Mouse (Mus musculus) left cerebral cortex, adult 2 months (tissue): ENCODE results near the gene Sgcb. TPM values are rescaled to one million over a fixed set of nuclear protein-coding genes. Genes with fewer than 3 reads are reported as not detected.
A peak's percentile ranks its signal among the peaks of the same experiment; 100 is the strongest.
"Not testable (repeated sequence)": the region's sequence is repeated elsewhere in the genome, so short reads cannot be mapped to it uniquely, and the experiment has no call there.

ENCODE experiments used
- DNase-seq, 2 experiments: peaks; one replicate each; pipeline ENCODE4 v3.0.0; 2021 to 2022; ENCODE audit warnings: low spot score in 2 of 2, mixed read lengths in 1 of 2; ENCODE audit errors: extremely low spot score in 1 of 2
- H3K27ac ChIP-seq: fragments of 200-600 bp; 2 replicates; pipeline ENCODE4 v1.8.1; 2022
- H3K4me3 ChIP-seq: fragments of 200-600 bp; 2 replicates; pipeline ENCODE4 v1.8.1; 2022
- CTCF ChIP-seq: fragments of 200-600 bp; IDR thresholded peaks from 2 replicates; pipeline ENCODE4 v1.8.1; 2022; ENCODE audit warnings: antibody characterized with exemption, mild to moderate bottlenecking, moderate library complexity
- intact Hi-C: fragments of 180-260 bp; cut with DNase I; formaldehyde crosslinking; loops from one replicate; pipeline ENCODE4 v1.15.1; 2025
- total RNA-seq, 2 experiments: library from RNA; stranded (reverse); gene quantifications; 2 replicates each; pipeline ENCODE4 v1.2.3; 2021

Gene Sgcb
- total RNA-seq, 2 experiments from 2014 or later: 39.8 to 42.9 TPM

- no peak overlapping the region for H3K4me3 ChIP-seq
- no peak for DNase-seq
- TF ChIP-seq CTCF: peak; percentile 12
- intact Hi-C loops: no loop called here
- H3K27ac ChIP-seq: no peak overlapping the region
These were observed 44.7 kb downstream of the Sgcb start for GRCm38 (mm10) chr5:73602865-73603264.

GRCm38 (mm10) chr5:73601361-73601763, 46.2 kb downstream of the Sgcb start:
- TF ChIP-seq CTCF: no peak
- intact Hi-C loops: no loop called here
- DNase-seq: no peak
- Histone ChIP-seq H3K27ac (no peak overlapping the region), H3K4me3 (no peak overlapping the region)

- no peak for DNase-seq
- no peak overlapping the region for H3K4me3 ChIP-seq
- H3K27ac ChIP-seq: peak overlapping the region; percentile 8; the same call in 1 of the 2 replicates
- no peak for TF ChIP-seq CTCF
- intact Hi-C loops: no loop called here
These were observed 47.6 kb downstream of the Sgcb start for GRCm38 (mm10) chr5:73599991-73600390.

DNA sequence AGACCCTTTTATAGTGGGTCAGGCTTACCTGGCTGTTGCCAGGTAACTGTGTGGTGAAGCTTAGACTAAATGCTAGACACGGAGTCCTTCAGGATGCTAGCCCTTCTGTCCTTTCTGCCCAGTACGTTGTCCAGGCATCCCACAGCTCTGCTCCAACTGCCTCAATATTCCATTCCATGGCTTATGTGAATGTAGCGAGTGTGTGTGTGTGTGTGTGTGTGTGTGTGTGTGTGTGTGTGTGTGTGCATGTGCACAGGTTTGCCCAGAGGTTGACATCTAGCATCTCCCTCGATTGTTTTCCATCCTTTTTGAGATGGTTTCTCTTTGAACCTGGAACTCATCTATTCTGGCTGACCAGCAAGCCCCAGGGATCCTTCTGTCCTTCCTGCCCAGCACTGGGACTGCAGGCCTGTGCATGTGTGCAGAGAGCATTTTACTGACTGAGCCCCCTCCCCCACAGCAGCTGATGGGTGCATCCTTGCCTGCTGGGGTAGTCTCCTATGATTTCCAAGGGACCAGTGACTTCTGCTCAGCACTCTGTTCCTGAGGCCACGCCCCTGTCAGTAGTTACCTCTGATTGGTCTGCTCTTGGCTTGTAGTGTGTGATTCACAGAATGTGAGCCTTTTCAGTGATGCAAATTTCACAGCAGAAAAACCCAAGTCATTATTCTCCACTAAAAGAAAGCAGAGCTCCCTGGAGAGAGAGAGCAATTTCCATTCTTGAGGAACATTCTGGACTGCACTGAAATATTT, 48.5 kb downstream of the Sgcb start:
- TF ChIP-seq CTCF: no peak
- no peak overlapping the region for H3K4me3 ChIP-seq
- intact Hi-C loops: no loop called here
- DNase-seq: no peak
- H3K27ac ChIP-seq: no peak overlapping the region

DNA sequence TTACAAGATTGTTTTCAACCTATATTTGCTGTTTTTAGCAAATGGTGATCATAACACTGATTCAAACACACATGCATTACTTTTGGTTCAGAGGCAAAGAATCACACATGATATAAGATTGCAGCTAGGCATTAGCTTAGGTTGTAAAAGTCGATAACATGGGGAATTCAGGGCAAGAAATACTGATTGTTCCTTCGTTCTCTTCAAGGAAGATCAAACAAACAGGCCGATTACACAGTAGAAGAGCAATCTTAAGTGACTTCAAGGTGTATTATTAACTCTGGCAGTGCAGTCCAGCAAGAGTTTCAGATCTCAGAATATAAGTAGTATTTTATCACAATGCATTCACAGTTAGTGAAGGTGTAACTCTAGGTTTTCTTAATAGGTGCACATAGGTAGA, 60.5 kb downstream of the Sgcb start:
- H3K27ac ChIP-seq: no peak overlapping the region
- intact Hi-C loops: no loop called here
- no peak for DNase-seq
- no peak overlapping the region for H3K4me3 ChIP-seq
- no peak for TF ChIP-seq CTCF

GRCm38 (mm10) chr5:73586597-73586996, 61.0 kb downstream of the Sgcb start:
- Histone ChIP-seq H3K4me3 (no peak overlapping the region), H3K27ac (no peak overlapping the region)
- TF ChIP-seq CTCF: no peak
- intact Hi-C loops: no loop called here
- DNase-seq: no peak

GRCm38 (mm10) chr5:73585212-73586115, 62.1 kb downstream of the Sgcb start:
- TF ChIP-seq CTCF: no peak
- Histone ChIP-seq H3K27ac (peak overlapping the region; percentile 19; the same call in 1 of the 2 replicates), H3K4me3 (no peak overlapping the region)
- no peak for DNase-seq
- intact Hi-C loops: no loop called here

DNA sequence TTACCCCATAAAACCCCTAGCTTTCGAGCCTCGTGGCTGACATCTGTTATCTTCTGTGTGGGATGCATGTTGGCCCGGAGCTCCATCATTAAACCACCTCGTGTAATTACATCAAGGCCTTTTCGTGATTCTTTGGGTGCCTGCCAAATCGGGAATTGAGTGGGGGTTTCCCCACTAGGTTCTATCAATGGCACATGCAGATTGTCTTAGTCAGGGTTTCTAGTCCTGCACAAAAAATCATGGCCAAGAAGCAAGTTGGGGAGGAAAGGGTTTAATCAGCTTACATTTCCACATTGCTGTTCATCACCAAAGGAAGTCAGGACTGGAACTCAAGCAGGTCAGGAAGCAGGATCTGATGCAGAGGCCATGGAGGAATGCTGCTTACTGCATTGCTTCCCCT, 63.6 kb downstream of the Sgcb start:
- intact Hi-C loops: not testable (repeated sequence)

More for the DNA sequence above, 63.6 kb downstream of the Sgcb start:
- not testable (repeated sequence) for H3K4me3 ChIP-seq, DNase-seq, H3K27ac ChIP-seq

Other genes with a start within 250 kb of the Sgcb start
- gene Cwh43, start 241.7 kb downstream of the Sgcb start, total RNA-seq: 1 to 10 TPM; 1.6 to 1.9 TPM
- gene Dcun1d4, start 166.8 kb downstream of the Sgcb start, total RNA-seq: 100 to 1,000 TPM; 122 to 125 TPM
- not detected for gene Lrrc66, start 15.3 kb downstream of the Sgcb start, total RNA-seq
- not detected for gene Spata18, start 3.6 kb upstream of the Sgcb start, total RNA-seq